Mouse (Mus musculus) brain, adult 2 months (tissue): Measurements from ENCODE around the gene Whamm.

ENCODE experiments used
- DNase-seq: peaks from one replicate; pipeline ENCODE4 v3.0.0; 2011; ENCODE audit warnings: low read depth, low spot score

The Whamm gene

DNA sequence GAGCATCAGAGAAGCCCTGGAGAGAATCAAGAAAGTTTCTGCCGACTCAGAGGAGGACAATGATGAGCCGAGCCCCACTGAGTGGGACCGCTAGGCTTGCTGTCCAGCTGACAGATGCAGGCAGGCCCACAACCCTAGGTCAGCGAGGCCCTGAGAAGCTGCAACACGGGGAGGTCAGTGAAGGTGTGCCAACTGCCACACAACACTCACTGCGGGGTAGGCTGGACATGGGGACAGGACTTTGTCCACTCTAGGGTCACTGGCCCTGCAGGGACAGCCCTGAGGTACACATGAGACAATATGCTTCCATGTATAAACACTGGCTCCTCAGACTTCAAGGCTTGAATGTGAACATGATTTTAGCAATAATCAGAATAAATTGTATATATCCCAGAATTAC lies 25.0 kb downstream of the Whamm start:
- DNase-seq, result no peak

DNA sequence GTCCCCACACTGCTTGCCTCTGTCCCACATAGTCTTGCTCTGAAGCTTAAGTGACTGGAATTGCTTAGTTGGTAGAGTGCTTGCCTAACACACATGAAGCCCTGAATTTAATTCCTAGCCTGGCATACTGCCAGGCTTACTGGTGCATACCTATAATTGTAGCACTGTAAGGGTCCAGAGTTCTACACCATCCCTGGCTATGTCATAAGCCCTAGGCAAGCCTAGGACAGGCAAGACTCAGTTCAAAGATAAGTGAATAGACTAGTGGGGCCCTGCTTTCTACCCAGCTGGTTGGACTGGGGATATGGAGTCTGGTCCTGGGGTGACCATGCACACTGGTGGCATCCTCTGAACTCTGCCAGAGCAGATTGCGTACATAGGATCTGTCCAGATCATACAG lies 26.6 kb downstream of the Whamm start:
- no peak for DNase-seq

DNA sequence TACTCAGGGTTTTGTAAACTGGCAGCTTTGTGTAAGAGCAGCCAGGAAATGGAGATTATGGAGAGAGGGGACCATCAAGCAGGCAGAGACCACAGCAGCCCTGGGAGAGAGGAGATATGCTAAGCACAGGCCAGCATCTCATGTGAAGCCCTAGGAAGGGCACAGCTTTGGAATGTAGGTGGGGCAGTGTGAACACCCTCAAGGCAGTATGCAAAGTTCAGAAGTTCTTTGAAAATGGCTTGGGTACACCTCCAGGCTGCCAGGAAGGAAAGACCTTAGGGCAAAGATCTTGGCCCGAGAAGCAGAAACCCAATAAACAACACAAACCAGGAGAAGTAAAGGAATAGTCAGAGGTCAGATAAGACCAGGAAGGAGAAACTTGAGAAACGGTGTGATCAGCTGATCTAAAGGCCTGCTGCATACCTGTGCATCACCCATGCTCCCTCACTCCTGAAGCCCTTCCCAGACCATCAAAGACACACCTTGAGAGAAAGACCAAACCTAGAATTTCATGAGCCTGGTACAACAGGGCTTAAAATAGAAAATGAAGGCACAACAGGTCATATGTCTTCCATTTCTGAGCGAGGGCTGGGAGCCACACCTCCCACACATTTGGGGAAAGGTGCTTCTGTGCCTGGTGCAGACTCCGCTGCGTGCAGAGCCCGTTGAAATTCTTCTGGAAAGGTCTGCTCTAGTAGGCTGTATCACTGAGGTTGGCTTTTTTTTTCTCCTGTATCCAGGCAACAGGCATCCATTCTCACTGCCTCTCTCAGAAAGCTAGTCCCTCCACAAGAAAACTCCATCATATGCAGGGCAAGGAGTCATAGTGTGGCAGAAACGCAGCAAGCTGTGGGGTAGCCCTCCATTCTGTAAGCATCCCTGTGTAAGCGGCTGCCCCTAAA lies 28.6 kb downstream of the Whamm start:
- peak; percentile 78 for DNase-seq

DNA sequence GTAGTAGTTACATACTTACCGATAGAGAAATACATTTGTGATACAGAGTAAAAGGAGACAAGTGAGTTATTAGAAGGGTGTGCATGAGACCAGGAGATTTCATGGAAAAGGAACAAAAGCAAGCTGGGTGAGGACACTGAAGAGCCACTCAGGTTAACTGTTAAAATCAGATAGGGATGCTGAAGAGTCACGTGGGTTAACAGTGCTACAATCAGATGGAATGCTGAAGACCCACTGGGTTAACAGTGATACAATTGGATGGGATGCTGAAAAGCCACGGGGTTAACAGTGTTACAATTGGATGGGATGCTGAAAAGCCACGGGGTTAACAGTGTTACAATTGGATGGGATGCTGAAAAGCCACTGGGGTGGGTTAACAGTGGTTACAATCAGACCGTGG lies 33.9 kb downstream of the Whamm start:
- no peak for DNase-seq

DNA sequence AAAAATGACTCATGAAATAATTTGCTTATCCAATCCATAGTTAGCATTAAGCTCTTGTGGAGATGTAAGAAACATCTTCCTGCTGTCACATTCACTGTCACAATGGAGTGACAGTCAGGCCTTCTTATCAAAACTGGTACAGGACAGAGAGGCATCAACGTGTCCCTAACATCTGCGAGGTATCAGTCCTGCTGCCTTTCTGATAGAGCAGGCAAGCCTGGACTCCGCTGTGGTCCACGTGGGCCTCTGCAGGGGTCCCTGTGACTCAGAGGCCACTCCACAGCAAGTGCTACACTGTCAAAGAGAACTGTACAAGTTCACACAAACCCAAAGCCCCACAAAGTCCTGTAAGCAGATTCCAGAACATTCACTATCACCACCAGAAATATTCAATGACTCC lies 34.4 kb downstream of the Whamm start:
- DNase-seq, result no peak

DNA sequence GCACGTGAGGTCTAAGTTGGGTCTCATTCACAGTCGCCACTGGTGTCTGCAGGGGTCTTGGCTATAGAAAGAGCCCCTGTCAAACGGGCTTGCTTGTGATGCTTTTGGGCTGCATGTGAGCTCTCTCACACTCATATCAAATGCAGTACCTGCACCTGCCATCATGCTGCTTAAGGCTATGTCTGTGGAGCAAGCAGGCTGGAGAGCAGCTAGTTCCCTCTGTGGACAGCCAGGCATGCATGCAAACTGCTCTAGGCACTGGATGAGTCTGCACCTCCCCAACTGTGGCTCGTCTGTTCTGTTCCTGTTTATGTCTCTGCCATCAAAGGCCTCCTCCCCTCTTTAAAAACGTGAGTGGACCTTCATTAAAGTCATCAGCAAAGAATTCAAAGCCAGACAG lies 35.4 kb downstream of the Whamm start:
- DNase-seq, result peak; percentile 25

DNA sequence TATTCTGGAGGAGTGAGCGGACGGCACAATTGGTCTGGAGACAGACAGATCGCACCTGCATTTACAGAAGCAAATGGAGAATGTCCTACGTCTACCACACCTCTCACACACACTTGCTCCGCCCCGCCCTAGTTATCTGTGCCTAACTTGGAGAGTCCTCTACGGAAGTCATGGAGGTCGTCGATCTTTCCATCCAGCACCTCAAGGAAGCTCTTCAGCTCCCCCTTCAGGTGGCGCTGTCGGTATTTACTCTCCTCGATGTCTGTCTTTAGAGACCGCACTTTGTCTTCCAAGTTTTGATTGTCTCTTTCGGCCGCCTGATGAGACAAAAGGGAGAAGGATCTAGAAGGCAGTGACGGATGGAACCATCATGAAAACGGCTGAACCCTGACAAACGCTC lies 39.1 kb downstream of the Whamm start:
- peak; percentile 49 for DNase-seq

DNA sequence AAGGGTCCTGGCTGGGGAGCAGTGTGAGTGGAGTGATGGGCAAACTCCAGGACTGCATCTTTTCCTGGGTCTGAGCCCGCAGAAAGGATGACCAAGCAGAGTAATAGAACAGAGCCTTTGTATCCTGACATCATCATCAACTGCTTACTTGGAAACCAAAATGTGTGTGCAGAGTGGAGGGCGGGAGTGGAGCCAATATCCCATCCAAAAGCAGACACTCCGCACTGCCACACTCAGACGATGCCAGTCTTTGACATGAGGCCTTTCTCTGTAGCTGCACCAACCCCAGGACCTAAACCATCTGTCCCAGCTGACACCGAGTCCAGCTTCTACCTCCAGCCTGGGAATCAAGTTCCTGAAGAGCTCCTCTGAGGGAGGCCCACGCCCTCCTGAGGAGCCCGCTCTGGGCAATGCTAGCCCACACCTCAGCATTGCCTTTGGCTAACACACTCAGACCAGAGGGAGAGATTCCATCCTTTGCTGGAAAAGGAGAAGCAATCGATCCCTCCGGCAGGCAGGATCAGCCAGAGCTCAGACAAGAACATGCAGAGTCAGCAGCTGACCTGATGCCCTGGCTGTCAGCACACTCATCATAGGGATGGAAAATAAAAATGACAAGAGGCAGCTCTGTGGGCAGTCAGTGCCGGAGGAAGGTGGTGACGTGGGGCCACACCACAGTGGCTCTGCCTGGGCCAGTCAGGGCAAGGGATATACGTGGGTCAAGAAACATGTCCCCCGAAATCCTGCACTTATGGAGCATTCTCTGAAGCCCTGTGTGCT lies 42.0 kb downstream of the Whamm start:
- DNase-seq, result no peak

DNA sequence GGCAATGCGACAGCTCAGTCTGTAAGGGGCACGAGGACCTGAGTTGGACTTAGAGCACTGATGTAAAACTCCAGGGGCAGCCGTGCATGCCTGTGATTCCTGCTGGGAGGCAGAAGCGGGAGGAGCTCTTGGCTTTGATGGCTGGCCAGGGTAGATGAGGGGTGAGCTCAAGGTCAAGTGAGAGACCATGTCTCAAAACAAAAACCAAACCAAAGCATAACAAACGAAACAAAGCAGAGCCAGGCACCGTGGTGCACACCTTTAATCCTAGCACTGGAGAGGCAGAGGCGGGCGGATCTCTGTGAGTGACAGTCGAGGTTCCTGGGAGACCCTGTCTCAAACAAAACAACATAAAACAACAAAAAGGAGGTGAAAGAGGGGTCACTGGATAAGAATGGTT lies 44.0 kb downstream of the Whamm start:
- DNase-seq, result no peak

DNA sequence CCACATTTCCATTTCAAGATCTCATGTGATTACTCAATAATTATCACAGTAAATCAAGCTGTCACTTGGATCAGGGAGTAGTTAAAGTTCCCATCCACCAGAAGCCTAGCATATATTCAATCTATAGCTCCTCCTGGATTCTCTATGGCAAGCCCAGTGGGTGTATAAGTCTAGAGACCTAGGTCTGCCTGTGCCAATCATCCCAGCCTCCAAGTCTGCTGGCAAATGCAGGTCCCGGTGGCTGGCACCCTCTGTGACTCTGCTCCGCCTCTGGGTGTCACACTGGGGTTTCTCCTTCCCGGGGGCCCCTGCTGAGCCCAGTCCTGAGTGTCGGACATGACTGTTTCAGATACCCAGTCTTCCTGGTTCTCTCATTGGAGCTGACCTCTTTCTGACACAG lies 51.7 kb downstream of the Whamm start:
- no peak for DNase-seq

DNA sequence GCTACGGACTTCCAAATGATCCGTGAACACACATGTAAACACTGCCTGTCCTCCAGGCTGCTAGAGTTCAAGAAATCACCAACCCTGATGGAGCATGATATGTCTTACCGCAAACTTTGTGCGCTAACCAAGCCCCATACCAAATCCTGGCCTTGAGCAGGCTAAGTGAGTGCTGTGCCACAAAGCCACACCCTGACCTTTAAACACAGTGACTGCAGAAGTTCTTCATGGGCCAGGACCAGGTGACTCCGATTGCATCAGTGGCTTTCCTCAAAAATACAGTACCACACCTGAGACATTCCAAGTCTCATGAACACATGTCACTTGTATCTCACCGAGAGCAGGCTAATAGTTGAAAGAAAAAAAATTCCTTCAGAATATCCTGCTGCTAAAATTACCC lies 52.7 kb downstream of the Whamm start:
- DNase-seq, result no peak

DNA sequence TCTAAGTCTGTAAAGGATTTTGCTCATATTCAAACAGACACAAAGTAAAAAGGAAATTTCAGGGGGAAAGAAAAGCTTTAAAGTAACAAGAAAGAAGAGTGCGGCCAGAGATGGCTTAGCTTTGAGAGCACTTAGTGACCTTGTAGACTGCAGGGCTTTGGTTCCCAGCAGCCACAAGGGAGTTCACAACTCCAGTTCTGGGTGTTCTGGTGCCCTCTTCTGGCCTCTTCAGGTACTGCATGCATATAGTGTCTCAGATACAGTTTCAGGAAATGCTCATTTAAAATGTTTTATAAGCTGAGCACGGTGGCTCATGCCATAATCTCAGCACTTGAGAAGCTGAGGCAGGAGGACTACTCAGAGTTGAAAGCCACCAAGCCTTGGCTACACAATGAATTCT lies 55.4 kb downstream of the Whamm start:
- no peak for DNase-seq

DNA sequence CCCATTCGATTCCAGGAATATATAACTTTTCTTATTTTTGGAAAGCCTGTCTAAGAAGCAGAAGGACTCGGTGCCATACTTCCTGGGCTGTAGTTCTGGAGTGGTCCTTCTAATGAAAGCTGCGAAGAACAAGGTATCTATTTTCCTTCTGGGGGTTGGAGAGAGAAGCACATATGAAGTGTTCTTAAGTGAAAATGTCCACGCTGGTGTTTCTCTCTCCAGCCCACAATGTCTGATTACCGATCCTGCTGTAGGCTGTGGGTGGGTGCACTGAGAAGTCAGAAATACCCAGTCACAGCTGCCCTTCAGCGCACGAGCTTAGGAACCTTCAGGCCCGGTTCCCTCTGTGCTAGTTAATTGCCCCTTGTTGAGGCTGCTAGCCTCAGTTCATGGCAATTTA lies 60.2 kb downstream of the Whamm start:
- DNase-seq, result peak; percentile 75

DNA sequence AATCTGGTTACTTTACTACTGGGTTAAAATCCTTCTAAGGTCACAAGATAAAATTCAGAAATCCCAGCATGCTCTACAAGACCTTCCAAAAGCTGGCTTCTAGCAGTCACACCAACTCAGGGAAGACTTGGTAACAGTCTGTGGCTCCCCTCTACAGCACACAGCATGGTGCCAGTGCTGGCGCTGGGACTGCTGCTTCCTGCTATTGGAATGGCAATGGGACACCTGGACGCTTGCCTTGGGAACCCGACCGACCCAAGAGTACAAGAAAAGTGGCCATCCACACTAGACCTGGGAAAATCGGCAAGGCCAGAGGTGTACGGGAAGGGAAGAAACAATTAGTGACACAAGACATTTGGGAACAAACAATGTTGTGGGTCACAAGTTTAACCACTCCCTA lies 61.5 kb downstream of the Whamm start:
- DNase-seq, result no peak

DNA sequence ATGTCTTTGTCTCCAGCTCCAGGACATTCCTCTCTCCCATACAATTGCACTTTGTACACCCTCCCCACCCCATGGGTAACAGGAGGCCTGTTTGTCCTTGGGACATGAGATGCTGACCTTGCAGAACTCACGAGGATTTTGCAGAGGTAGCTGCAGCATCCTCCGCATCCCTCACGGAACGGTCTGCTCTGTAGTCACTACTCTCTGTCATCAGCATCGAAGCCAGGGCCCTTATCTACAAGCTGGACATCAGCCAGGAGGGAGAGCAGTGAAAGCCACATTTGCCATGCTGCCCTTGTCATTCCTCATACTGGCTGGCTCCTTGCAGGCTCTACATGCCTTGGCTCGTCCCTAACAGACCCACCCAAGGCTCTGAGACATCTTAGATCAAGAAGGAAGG lies 70.0 kb downstream of the Whamm start:
- no peak for DNase-seq

DNA sequence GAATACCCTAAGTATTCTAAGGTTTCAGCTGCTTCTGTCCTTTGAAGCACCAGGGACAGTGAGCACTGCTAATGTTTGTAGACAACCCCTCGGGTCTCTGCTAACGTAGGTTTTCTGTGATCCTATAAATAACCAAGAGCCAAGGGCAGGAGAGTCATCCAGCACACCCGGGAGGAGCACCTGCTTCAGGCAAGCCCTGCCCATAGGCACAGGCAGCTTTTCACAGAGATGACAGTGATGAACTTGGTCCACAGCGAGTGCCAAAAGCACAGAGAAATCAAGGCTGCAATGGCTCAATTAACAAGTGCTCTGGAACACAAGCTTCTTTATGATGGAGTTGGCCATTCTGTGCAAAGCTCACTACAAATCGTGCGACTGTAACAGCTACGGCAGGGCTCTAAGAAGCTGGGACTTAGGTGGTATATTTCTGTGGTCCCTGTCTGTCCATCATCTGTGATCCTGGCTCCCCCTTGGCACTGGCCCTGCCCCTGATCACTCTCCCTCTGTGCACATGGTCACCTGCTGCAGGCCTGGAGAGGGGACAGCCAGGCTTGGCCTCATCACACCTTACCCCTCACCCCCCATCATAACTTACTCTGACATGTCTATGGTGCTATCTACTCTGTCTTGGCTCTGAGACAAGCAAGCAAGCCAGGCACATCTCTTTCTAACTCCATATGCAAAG lies 73.6 kb downstream of the Whamm start:
- DNase-seq, result peak; percentile 86
